Mouse (Mus musculus) cerebellum, adult 2 months (tissue): ENCODE measurements around the gene Gpatch1.

ENCODE experiments used
- CTCF ChIP-seq: fragments of 200-500 bp; IDR thresholded peaks from 2 replicates; pipeline ENCODE4 v1.5.1; 2011; ENCODE audit warnings: low read depth, mild to moderate bottlenecking, control low read depth, low read length, moderate library complexity, borderline replicate concordance; ENCODE audit not compliant: insufficient read depth
- POLR2A ChIP-seq: fragments of 200-500 bp; IDR thresholded peaks from 2 replicates; pipeline ENCODE4 v1.6.1; 2011; ENCODE audit warnings: low read length, control low read depth, borderline replicate concordance; ENCODE audit not compliant: insufficient read depth

- TF ChIP-seq CTCF (no peak), POLR2A (no peak)
These were observed 47.1 kb upstream of the Gpatch1 start for GRCm38 (mm10) chr7:35365161-35365910.
